20 mouse cellular contexts compared by ENCODE assay signal in the genomic region with DNA sequence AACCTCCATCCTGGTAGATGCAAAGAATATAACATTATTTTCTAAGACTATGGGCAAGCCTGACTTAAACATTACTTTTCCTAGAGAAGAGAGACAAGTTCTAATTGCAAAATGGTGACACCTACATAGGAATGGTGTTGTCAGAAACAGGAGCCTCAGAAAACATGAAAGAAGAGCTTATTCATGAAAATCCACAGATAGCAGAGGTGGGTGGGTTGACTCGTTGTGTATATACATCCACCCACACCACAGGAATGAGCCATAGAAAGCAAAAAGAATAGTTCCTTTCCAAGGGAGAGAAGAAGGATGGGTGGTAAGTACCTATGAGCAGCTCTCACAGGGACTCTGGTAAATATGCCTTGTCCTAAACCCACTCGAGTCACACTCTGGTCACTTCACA.
A peak's percentile ranks its signal among the peaks of the same experiment; 100 is the strongest.
DNase-seq lines count a peak whose midpoint lies in the region; ATAC-seq lines count a peak whose summit lies in the region.
"Had no signal": no experiment of that assay in that cellular context is flagged by ENCODE, and none has a peak within 500 bp of the region (broad histone marks: within the 10 kb centered on the region; RNA-seq: fewer than 3 reads in every experiment).

No protein-coding gene starts in this region.

- DNase-seq in frontal cortex, postnatal 14 days (ENCODE audit: low spot score in 2 of 2), result no peak
- peak; percentile 15 for DNase-seq in right cerebral cortex, adult 18-20 months
- DNase-seq in right cerebral cortex, adult 2 months (ENCODE audit: low spot score in 2 of 2), result no peak
- DNase-seq in brain, adult 2 months (ENCODE audit: low read depth, low spot score), result peak; percentile 41
- DNase-seq in ovary, postnatal 10 days (ENCODE audit: low spot score), result no peak
- DNase-seq: adrenal gland, adult 2 months; adrenal gland, adult 8-10 months; adrenal gland, postnatal 10 days; adrenal gland, postnatal 14 days; adrenal gland, postnatal 25 days; adrenal gland, postnatal 36 days; B cell, adult 2 months; cerebellum, adult 11 months; cerebellum, adult 11-12 months; cerebellum, adult 18-20 months; cerebellum, adult 2 months had no signal

- ATAC-seq in frontal cortex, adult (ENCODE audit: low TSS enrichment), result peak; percentile 82
- ATAC-seq: activated CD4-positive, CD25-positive, alpha-beta regulatory T cell, adult 4 months; CD4-positive, CD25-positive, alpha-beta regulatory T cell, adult 4 months; Patski had no signal

Comparison
In these comparisons a context has a peak if more than half of its experiments do, and no peak if none do; other contexts are left out.
1. DNase-seq: peak in right cerebral cortex, adult 18-20 months (single experiment) and brain, adult 2 months (single experiment); none in frontal cortex, postnatal 14 days (0 of 2), right cerebral cortex, adult 2 months (0 of 2) and ovary, postnatal 10 days (single experiment).